Mouse (Mus musculus): ENCODE measurements around the gene Piga. TPM values are rescaled to one million over a fixed set of nuclear protein-coding genes. Genes with fewer than 3 reads are reported as not detected.

Gene Piga
- 7.6 and 8.0 TPM in 2 replicates for polyA plus RNA-seq (2015; fragmentation: Nextera tagmentation; extraction: Ambion mirVana)

DNA sequence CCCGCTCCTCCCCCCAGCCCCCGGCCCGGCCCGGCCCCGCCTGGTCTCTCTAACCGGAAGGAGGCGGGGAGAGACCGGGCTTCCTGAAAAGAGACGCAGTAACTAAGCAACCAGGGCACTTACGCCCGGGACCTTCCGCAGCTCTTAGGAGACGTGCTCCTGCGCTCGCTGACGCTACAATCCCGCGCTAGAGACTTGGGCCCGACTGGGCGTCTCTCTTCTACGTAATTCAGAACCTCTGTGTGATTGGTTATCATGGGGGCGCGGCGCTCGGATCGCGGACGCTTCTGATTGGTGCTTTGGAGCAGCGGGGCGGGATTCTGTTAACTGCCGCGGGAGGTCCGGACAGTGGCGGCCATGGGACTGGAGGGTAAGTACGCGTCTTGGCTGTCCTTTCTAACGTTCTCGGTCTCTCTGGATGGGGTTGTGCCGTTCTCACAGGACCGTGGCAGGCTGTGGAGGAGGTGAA is at the start of gene Piga:
Piga (plus strand) TSS at position 317 of the 469 bp plus-strand sequence.
- Histone ChIP-seq H3K4me2 (ENCODE audit: low read length) (peak within 1 kb of the TSS; percentile 61), H3K4me3 (replicated peaks; ENCODE audit: low read length) (peak within 1 kb of the TSS; percentile 63), H3K9me3 (ENCODE audit: control insufficient read depth, low read length) (no peaks in the 10 kb centered on the region), H3K9ac (replicated peaks; ENCODE audit: low read depth, low read length) (peak within 1 kb of the TSS; percentile 59), H3K27ac (ENCODE audit: low read length) (peak within 1 kb of the TSS; percentile 61), H3K27me3 (replicated peaks; ENCODE audit: control insufficient read depth, insufficient read depth, low read length) (no peaks in the 10 kb centered on the region), H3K4me1 (replicated peaks; ENCODE audit: control insufficient read depth, insufficient read depth, low read length) (peaks cover 5% of the 10 kb centered on the region; the same call in 1 of the 2 replicates), H3K36me3 (ENCODE audit: control insufficient read depth, insufficient read depth) (no peaks in the 10 kb centered on the region)
- WGBS, result 21% methylated on average over 39 of the region's 40 CpGs
- peak; percentile 99 for ATAC-seq

DNA sequence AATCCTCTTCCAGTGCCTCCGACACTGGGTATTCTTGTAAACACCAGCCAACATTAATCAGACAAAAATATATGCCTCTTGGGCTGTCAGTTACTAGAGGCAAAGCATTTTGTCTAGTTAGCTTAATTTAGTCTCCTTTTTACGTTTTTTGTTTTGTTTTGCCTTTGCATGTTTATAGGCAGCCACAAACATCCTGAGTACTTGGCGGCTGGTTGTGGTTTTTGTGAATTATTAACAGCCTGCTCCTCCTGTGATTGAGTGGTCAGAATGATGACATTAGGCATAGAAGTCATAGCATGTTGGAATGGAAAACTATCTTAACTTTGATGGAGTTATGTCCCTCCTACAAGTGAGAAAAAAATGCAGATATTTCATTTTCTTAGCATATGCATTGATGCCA is 49.0 kb upstream of the Piga start:
- no peaks in the 10 kb centered on the region for H3K27me3 ChIP-seq (replicated peaks; ENCODE audit: control insufficient read depth, insufficient read depth, low read length)
- H3K4me3 ChIP-seq (replicated peaks; ENCODE audit: low read length), result no peak overlapping the region
- H3K9me3 ChIP-seq (ENCODE audit: control insufficient read depth, low read length), result no peaks in the 10 kb centered on the region
- no peaks in the 10 kb centered on the region for H3K4me1 ChIP-seq (replicated peaks; ENCODE audit: control insufficient read depth, insufficient read depth, low read length)
- 78% methylated on average over 3 of the region's 3 CpGs for WGBS
- H3K36me3 ChIP-seq (ENCODE audit: control insufficient read depth, insufficient read depth), result no peaks in the 10 kb centered on the region
- H3K4me2 ChIP-seq (ENCODE audit: low read length), result no peak overlapping the region
- ATAC-seq, result no peak
- no peak overlapping the region for H3K9ac ChIP-seq (replicated peaks; ENCODE audit: low read depth, low read length)
- no peak overlapping the region for H3K27ac ChIP-seq (ENCODE audit: low read length)

DNA sequence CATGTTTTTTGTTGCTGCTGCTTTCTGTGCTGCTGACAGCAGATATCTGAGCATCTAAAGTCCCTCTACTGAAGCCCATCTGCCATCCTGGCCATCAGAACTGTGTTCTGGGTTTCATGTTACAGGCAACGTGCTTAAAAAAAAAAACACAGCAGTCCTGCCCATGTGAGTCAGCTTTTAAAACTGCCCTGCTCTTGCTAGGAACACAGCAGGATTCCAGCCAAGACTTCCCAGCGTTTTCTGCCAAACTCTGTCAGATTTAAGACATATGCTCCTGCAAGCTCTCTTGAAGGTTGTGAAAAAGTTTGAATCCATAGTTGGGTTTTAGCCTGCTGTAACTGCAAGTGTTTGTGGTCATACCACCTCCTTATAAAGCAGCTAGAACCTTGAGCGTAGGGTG is 46.5 kb upstream of the Piga start, which contains the start of gene Vegfd:
Vegfd (plus strand) TSS at position 298 of the 400 bp plus-strand sequence.
- ATAC-seq, result peak; percentile 72
- Histone ChIP-seq H3K4me3 (replicated peaks; ENCODE audit: low read length) (no peak within 1 kb of the TSS), H3K9me3 (ENCODE audit: control insufficient read depth, low read length) (no peaks in the 10 kb centered on the region), H3K27me3 (replicated peaks; ENCODE audit: control insufficient read depth, insufficient read depth, low read length) (no peaks in the 10 kb centered on the region), H3K4me1 (replicated peaks; ENCODE audit: control insufficient read depth, insufficient read depth, low read length) (no peaks in the 10 kb centered on the region), H3K4me2 (ENCODE audit: low read length) (no peak within 1 kb of the TSS), H3K9ac (replicated peaks; ENCODE audit: low read depth, low read length) (no peak within 1 kb of the TSS), H3K36me3 (ENCODE audit: control insufficient read depth, insufficient read depth) (no peaks in the 10 kb centered on the region), H3K27ac (ENCODE audit: low read length) (no peak within 1 kb of the TSS)
- WGBS, result 41% methylated on average over 3 of the region's 3 CpGs

DNA sequence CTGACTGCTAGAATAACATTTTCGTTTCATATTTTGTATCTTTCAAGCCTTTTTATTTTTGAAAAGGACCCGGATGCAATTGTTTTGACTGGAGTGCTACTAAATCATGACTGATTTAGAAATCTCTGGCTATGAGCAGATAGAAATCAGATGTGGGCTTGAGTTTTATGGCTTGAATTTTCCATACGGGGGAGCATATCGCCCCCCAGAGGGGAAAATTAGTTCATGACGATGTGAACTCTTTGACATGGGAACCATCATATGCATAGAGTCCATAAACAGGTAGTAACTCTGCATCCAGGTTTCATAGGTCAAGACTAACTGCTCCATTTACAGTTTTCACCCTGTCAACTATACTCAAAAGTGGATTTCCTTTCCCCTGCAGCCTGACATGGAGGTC is 45.0 kb upstream of the Piga start:
- Histone ChIP-seq H3K27ac (ENCODE audit: low read length) (no peak overlapping the region), H3K4me1 (replicated peaks; ENCODE audit: control insufficient read depth, insufficient read depth, low read length) (no peaks in the 10 kb centered on the region), H3K9ac (replicated peaks; ENCODE audit: low read depth, low read length) (no peak overlapping the region), H3K4me2 (ENCODE audit: low read length) (no peak overlapping the region), H3K9me3 (ENCODE audit: control insufficient read depth, low read length) (no peaks in the 10 kb centered on the region), H3K4me3 (replicated peaks; ENCODE audit: low read length) (no peak overlapping the region), H3K36me3 (ENCODE audit: control insufficient read depth, insufficient read depth) (no peaks in the 10 kb centered on the region), H3K27me3 (replicated peaks; ENCODE audit: control insufficient read depth, insufficient read depth, low read length) (no peaks in the 10 kb centered on the region)
- ATAC-seq, result no peak
- WGBS, result 61% methylated on average over 5 of the region's 5 CpGs

DNA sequence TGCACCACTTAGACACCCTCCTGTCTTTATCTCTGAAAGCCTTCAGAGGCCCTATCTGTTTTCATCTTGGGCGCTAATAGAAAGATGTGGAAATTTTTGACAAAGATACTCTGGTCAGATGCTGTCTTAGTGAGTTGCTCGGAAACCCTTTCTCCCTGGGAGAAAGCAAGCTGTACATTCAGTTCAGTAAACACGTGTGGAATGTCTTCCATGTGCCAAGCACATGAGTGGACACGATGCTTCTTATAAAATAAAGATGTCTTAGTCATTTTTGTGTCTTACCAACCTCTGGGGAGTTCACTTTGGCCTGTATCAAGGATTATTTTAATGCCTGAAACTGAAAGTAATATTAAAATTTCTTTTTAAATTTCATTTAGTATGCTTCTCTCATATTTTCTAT is 39.9 kb upstream of the Piga start:
- Histone ChIP-seq H3K9ac (replicated peaks; ENCODE audit: low read depth, low read length) (no peak overlapping the region), H3K4me1 (replicated peaks; ENCODE audit: control insufficient read depth, insufficient read depth, low read length) (no peaks in the 10 kb centered on the region), H3K9me3 (ENCODE audit: control insufficient read depth, low read length) (no peaks in the 10 kb centered on the region), H3K27me3 (replicated peaks; ENCODE audit: control insufficient read depth, insufficient read depth, low read length) (no peaks in the 10 kb centered on the region), H3K4me2 (ENCODE audit: low read length) (no peak overlapping the region), H3K27ac (ENCODE audit: low read length) (no peak overlapping the region), H3K36me3 (ENCODE audit: control insufficient read depth, insufficient read depth) (no peaks in the 10 kb centered on the region), H3K4me3 (replicated peaks; ENCODE audit: low read length) (no peak overlapping the region)
- no peak for ATAC-seq
- WGBS, result 92% methylated on average over 4 of the region's 4 CpGs

DNA sequence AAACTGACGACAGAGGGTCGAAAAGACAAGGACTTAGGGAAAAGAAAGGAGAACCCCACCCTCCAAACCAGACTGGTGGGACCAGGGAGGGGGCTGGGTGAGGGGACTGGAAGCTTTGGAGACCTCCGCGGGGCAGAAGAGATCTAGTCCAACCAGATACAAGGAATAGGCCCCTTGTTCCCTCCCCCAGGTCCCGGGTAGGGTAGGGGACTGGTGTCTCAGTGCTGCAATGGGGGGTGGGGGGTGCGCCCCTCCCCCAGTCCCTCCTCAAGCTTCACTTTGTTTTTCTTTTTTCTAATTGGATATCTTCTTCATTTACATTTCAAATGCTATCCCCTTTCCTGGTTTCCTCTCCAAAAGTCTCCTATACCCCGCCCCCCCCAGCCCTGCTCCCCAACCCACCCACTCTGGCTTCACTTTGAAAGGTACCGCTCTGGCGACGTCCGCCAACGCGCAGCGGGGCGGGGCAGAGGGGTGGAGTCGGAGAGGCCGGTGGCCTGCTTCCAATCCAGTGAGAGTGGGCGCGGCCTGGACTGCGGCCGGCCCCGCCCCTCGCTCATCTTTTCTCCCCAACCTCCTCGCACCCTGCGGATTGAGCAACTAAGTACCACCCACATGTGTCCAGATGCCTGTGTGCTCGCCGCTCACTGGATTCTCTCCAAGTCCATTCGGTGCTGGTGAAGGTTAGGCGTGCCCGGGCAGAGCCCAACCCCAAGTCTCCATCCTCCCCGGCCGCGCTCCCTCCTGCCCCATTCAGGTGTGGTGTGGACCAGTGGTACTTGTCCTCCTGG is 37.8 kb upstream of the Piga start:
- ATAC-seq, result peak; percentile 97
- Histone ChIP-seq H3K4me3 (replicated peaks; ENCODE audit: low read length) (peak overlapping the region; percentile 43), H3K4me2 (ENCODE audit: low read length) (peak overlapping the region; percentile 67), H3K27ac (ENCODE audit: low read length) (no peak overlapping the region), H3K4me1 (replicated peaks; ENCODE audit: control insufficient read depth, insufficient read depth, low read length) (no peaks in the 10 kb centered on the region), H3K9me3 (ENCODE audit: control insufficient read depth, low read length) (no peaks in the 10 kb centered on the region), H3K9ac (replicated peaks; ENCODE audit: low read depth, low read length) (peak overlapping the region; percentile 39; the same call in 1 of the 2 replicates), H3K27me3 (replicated peaks; ENCODE audit: control insufficient read depth, insufficient read depth, low read length) (no peaks in the 10 kb centered on the region), H3K36me3 (ENCODE audit: control insufficient read depth, insufficient read depth) (no peaks in the 10 kb centered on the region)
- 20% methylated on average over 21 of the region's 33 CpGs for WGBS

DNA sequence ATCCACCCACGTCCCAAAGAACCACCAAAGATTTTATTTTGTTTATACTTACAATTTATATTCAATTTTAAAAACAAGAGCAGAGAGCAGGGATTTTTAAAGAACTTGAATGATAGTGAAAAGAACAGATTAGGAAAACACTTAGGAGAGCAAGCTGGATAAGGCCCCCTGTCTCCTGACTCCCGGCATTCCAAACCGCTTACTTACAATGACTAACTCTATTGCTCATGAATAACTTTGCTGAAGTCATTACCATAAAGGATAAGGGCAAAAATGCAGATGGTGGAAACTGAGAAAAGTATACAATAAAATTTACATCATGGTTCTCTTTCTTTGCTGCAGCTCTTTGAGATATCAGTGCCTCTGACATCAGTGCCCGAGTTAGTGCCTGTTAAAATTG is 25.5 kb upstream of the Piga start:
- no peak for ATAC-seq
- Histone ChIP-seq H3K27ac (ENCODE audit: low read length) (no peak overlapping the region), H3K4me1 (replicated peaks; ENCODE audit: control insufficient read depth, insufficient read depth, low read length) (no peaks in the 10 kb centered on the region), H3K36me3 (ENCODE audit: control insufficient read depth, insufficient read depth) (no peaks in the 10 kb centered on the region), H3K9ac (replicated peaks; ENCODE audit: low read depth, low read length) (no peak overlapping the region), H3K9me3 (ENCODE audit: control insufficient read depth, low read length) (no peaks in the 10 kb centered on the region), H3K4me3 (replicated peaks; ENCODE audit: low read length) (no peak overlapping the region), H3K4me2 (ENCODE audit: low read length) (no peak overlapping the region), H3K27me3 (replicated peaks; ENCODE audit: control insufficient read depth, insufficient read depth, low read length) (no peaks in the 10 kb centered on the region)
- WGBS, result 82% methylated on average over 4 of the region's 4 CpGs

DNA sequence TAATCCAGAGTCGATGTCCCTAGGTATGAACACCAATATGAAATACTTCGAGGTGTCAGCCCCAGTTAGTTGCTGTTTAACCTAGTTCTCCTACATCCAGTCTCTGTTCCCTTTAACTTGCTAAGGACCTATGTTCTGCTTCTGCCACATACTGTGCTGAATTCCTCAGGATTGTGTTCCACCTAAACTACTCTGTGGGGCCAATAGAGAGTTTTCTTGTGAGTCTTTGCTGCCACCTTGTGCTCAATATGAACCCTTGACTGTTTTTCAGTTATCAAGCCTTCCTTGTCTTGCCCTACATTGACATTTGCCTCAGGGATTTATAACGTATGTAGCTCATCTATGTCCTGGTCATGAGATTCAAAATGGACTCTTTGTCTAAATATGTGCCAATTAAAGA is 21.1 kb upstream of the Piga start:
- ATAC-seq, result peak; percentile 72
- H3K4me2 ChIP-seq (ENCODE audit: low read length), result no peak overlapping the region
- no peak overlapping the region for H3K9ac ChIP-seq (replicated peaks; ENCODE audit: low read depth, low read length)
- no peaks in the 10 kb centered on the region for H3K36me3 ChIP-seq (ENCODE audit: control insufficient read depth, insufficient read depth)
- no peak overlapping the region for H3K27ac ChIP-seq (ENCODE audit: low read length)
- H3K4me3 ChIP-seq (replicated peaks; ENCODE audit: low read length), result no peak overlapping the region
- no peaks in the 10 kb centered on the region for H3K4me1 ChIP-seq (replicated peaks; ENCODE audit: control insufficient read depth, insufficient read depth, low read length)
- no peaks in the 10 kb centered on the region for H3K27me3 ChIP-seq (replicated peaks; ENCODE audit: control insufficient read depth, insufficient read depth, low read length)
- WGBS, result 64% methylated on average over 3 of the region's 3 CpGs
- no peaks in the 10 kb centered on the region for H3K9me3 ChIP-seq (ENCODE audit: control insufficient read depth, low read length)

DNA sequence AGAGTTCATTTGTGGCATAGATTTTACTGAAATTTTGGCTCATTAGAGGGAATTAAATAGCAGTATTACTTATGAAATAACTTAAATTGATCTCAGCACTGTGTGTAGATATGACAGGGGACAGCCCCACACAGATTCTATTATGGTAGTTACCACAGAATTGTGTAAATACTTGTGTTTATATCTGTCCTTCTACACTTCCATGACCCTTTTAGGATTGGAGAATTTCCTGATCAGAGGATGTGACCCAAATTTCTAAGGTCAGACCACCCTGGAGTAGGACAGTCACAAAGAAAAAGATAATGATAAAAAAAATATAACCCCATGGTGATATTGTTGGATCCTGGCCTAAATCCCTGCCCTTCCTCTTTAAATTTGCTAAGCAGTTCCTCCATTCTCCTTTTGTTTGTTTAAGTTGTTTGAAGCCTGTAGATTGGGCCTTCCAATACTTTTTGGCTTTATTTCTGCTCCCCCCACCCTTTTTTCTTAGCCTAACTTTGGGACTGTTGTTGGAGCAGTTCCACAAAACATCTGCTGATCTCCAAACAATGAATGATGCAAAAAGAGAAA is 14.4 kb upstream of the Piga start:
- no peak overlapping the region for H3K27ac ChIP-seq (ENCODE audit: low read length)

More for the DNA sequence above, 14.4 kb upstream of the Piga start:
- ATAC-seq, result no peak
- H3K9me3 ChIP-seq (ENCODE audit: control insufficient read depth, low read length), result no peaks in the 10 kb centered on the region
- no peak overlapping the region for H3K4me3 ChIP-seq (replicated peaks; ENCODE audit: low read length)
- no peaks in the 10 kb centered on the region for H3K4me1 ChIP-seq (replicated peaks; ENCODE audit: control insufficient read depth, insufficient read depth, low read length)
- no peaks in the 10 kb centered on the region for H3K27me3 ChIP-seq (replicated peaks; ENCODE audit: control insufficient read depth, insufficient read depth, low read length)
- H3K9ac ChIP-seq (replicated peaks; ENCODE audit: low read depth, low read length), result no peak overlapping the region
- no peaks in the 10 kb centered on the region for H3K36me3 ChIP-seq (ENCODE audit: control insufficient read depth, insufficient read depth)
- no peak overlapping the region for H3K4me2 ChIP-seq (ENCODE audit: low read length)
